Mouse (Mus musculus) liver, embryonic 14.5 days (tissue): ENCODE data around the gene Wdr5b. TPM values are rescaled to one million over a fixed set of nuclear protein-coding genes. Genes with fewer than 3 reads are reported as not detected.
A peak's percentile ranks its signal among the peaks of the same experiment; 100 is the strongest.

Experiments used
- ATAC-seq: fragments of 200-750 bp; cut with Nextera tagmentation; 2 replicates; pipeline ENCODE4 v1.8.0; 2017; ENCODE audit warnings: moderate number of reproducible peaks, mild to moderate bottlenecking, moderate library complexity; ENCODE audit not compliant: insufficient read depth
- DNase-seq, 3 experiments: peaks; one replicate each; pipeline ENCODE4 v3.0.0-alpha.2; 2012 to 2013; ENCODE audit warnings: low read depth in 3 of 3, low spot score in 3 of 3
- H3K27ac ChIP-seq: fragments of 300-500 bp; sonication (generic); 2 replicates; pipeline ENCODE4 v1.5.1; 2014; ENCODE audit warnings: moderate library complexity, mild to moderate bottlenecking, control low read depth, inconsistent platforms
- H3K27me3 ChIP-seq: fragments of 300-500 bp; sonication (generic); 2 replicates; pipeline ENCODE4 v1.6.1; 2014; ENCODE audit warnings: mild to moderate bottlenecking, low read length, moderate library complexity; ENCODE audit not compliant: control insufficient read depth, insufficient read depth
- H3K36me3 ChIP-seq: fragments of 300-500 bp; sonication (generic); replicated peaks from 2 replicates; pipeline ENCODE4 v1.6.1; 2014; ENCODE audit warnings: low read depth; ENCODE audit not compliant: control insufficient read depth, insufficient read depth
- H3K4me1 ChIP-seq, 2 experiments: fragments of 200-500 bp in 1 of 2; fragments of 300-500 bp in 1 of 2; sonication (generic) in 1 of 2; replicated peaks; 2 replicates each; pipeline ENCODE4 v1.6.1; 2012 to 2014; ENCODE audit warnings: antibody characterized with exemption in 1 of 2, inconsistent platforms in 1 of 2, low read length in 1 of 2; ENCODE audit not compliant: control insufficient read depth in 2 of 2, insufficient read depth in 2 of 2
- H3K4me2 ChIP-seq: fragments of 300-500 bp; sonication (generic); 2 replicates; pipeline ENCODE4 v1.6.1; 2014; ENCODE audit warnings: low read depth, mild to moderate bottlenecking, control low read depth, moderate library complexity
- H3K4me3 ChIP-seq, 2 experiments: fragments of 200-500 bp in 1 of 2; fragments of 300-500 bp in 1 of 2; sonication (generic) in 1 of 2; 2 replicates each; pipeline ENCODE4 v1.5.1; 2012 to 2014; ENCODE audit warnings: low read depth in 2 of 2, low read length in 2 of 2, mild to moderate bottlenecking in 2 of 2, control low read depth in 1 of 2, inconsistent platforms in 1 of 2, moderate library complexity in 1 of 2; ENCODE audit not compliant: insufficient read depth in 1 of 2
- H3K9ac ChIP-seq: fragments of 300-500 bp; sonication (generic); replicated peaks from 2 replicates; pipeline ENCODE4 v1.6.1; 2014; ENCODE audit warnings: mild to moderate bottlenecking, control low read depth, moderate library complexity
- H3K9me3 ChIP-seq: fragments of 300-500 bp; sonication (generic); 2 replicates; pipeline ENCODE4 v1.6.1; 2016; ENCODE audit warnings: low read length, mixed read lengths; ENCODE audit not compliant: control insufficient read depth
- CTCF ChIP-seq: IDR thresholded peaks from 2 replicates; pipeline ENCODE4 v1.5.1; 2016; ENCODE audit warnings: antibody characterized with exemption, low read depth, control low read depth
- EP300 ChIP-seq: IDR thresholded peaks from 2 replicates; pipeline ENCODE4 v1.6.1; 2016; ENCODE audit warnings: antibody characterized with exemption, low read depth
- WGBS: fragments of 180-500 bp; shearing (Covaris S2); extraction: QIAGEN DNeasy Blood & Tissue Kit; methylation state at CpG from one replicate; pipeline ENCODE4 v1.1.7; 2014; ENCODE audit not compliant: insufficient replicate concordance; 5-methylcytosine and 5-hydroxymethylcytosine counted together
- polyA plus RNA-seq, 2 experiments: library from polyadenylated mRNA; depleted of rRNA in 1 of 2; stranded (reverse) in 1 of 2; unstranded in 1 of 2; fragments of >200 nt; fragmentation: Nextera tagmentation in 1 of 2; extraction: Ambion mirVana in 1 of 2; gene quantifications; 2 replicates each; pipeline versions ENCODE4 v1.2.1 to v1.2.3; 2012 to 2014

Gene Wdr5b
- polyA plus RNA-seq, 2 experiments, result 2.3 to 2.9 TPM

DNA sequence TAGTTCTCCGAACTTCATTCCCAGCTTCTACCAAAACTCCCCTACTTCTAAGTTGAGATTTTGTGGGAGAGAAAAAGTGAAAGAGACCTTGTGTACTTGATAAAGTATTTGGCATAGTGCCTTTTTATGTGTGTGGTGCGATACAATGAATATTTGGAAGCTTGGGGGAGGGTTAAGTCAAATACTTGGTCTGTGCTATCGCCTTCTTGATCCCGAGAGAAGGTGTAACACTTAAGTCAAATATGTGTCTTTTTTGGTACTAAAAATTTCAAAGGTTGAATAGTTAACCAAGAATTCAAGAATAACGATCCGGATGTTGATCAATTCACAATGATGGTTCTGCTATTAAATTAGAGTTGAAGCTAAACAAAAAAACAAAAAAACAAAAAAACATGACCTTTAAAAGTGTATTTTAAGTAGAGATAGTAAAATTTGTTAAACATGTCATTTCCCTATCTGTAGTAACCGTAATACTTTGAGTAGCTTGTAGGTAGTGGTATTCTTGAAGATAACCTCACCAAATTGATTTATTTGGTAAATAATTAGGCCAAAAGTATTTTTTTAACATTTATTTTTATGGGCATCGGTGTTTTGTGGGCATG lies 31.5 kb downstream of the Wdr5b start:
- 21% methylated on average over 8 of the region's 8 CpGs for WGBS
- TF ChIP-seq CTCF, result no peak
- no peak for TF ChIP-seq EP300
- H3K27ac ChIP-seq, result peak overlapping the region; percentile 18
- no peaks in the 10 kb centered on the region for H3K9me3 ChIP-seq
- peaks cover 11 to 16% of the 10 kb centered on the region in 2 experiments for H3K4me1 ChIP-seq
- no peaks in the 10 kb centered on the region for H3K27me3 ChIP-seq
- H3K36me3 ChIP-seq, result no peaks in the 10 kb centered on the region
- peak overlapping the region; percentile 83 for H3K4me2 ChIP-seq
- peak in 1 of 3 experiments; percentile 13 for DNase-seq
- H3K9ac ChIP-seq, result peak overlapping the region; percentile 86
- no peak for ATAC-seq
- peak overlapping the region; percentile 75 to 86 for H3K4me3 ChIP-seq

- Histone ChIP-seq H3K9ac (no peak overlapping the region), H3K27ac (no peak overlapping the region), H3K27me3 (no peaks in the 10 kb centered on the region), H3K36me3 (no peaks in the 10 kb centered on the region), H3K4me1 (peaks cover 5 to 7% of the 10 kb centered on the region in 2 experiments), H3K9me3 (no peaks in the 10 kb centered on the region), H3K4me3 (no peak overlapping the region), H3K4me2 (no peak overlapping the region)
- WGBS, result 78% methylated on average over 3 of the region's 3 CpGs
- TF ChIP-seq CTCF (no peak), EP300 (no peak)
- ATAC-seq (no peak), DNase-seq (no peak)
Observed at GRCm38 (mm10) chr16:36074772-36075171, 33.8 kb downstream of the Wdr5b start.

- Histone ChIP-seq H3K4me2 (no peak overlapping the region), H3K9me3 (no peaks in the 10 kb centered on the region), H3K9ac (no peak overlapping the region), H3K27me3 (no peaks in the 10 kb centered on the region), H3K27ac (no peak overlapping the region), H3K4me1 (no peaks in the 10 kb centered on the region), H3K36me3 (no peaks in the 10 kb centered on the region; the same call in none of the 2 replicates), H3K4me3 (no peak overlapping the region)
- ATAC-seq (no peak), DNase-seq (no peak)
- 86% methylated on average over 3 of the region's 3 CpGs for WGBS
- TF ChIP-seq EP300 (no peak), CTCF (no peak)
Observed at GRCm38 (mm10) chr16:36079916-36080315, 38.9 kb downstream of the Wdr5b start.

DNA sequence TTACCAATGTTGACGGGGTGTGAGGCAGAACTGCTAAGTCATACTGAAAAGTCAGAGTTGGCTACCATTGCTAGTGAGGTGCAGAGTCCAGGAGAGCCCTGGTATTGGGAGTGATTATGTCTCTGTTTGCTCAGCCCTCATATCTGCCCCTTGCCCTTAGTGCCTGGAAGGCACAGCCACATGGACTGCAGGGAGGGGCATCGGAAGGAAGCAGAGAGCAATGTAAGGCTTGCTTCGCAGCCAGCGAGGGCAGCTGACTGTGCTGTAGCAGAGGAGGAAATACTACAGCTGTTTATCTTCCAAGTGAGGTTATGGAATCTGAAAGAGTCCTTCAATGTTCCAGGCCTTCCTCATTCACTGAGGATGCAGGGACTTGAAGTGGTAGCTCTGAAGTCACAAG lies 46.9 kb downstream of the Wdr5b start:
- 66% methylated on average over 4 of the region's 4 CpGs for WGBS
- Histone ChIP-seq H3K27ac (no peak overlapping the region), H3K9me3 (no peaks in the 10 kb centered on the region), H3K4me3 (no peak overlapping the region), H3K9ac (no peak overlapping the region), H3K4me1 (peaks cover 0 to 7% of the 10 kb centered on the region in 2 experiments; a peak in 1 of 4 replicates), H3K36me3 (no peaks in the 10 kb centered on the region; the same call in 1 of the 2 replicates), H3K4me2 (no peak overlapping the region), H3K27me3 (no peaks in the 10 kb centered on the region)
- ATAC-seq (peak; percentile 69), DNase-seq (peak in 1 of 3 experiments; percentile 17)
- TF ChIP-seq EP300, result no peak
- TF ChIP-seq CTCF, result no peak

DNA sequence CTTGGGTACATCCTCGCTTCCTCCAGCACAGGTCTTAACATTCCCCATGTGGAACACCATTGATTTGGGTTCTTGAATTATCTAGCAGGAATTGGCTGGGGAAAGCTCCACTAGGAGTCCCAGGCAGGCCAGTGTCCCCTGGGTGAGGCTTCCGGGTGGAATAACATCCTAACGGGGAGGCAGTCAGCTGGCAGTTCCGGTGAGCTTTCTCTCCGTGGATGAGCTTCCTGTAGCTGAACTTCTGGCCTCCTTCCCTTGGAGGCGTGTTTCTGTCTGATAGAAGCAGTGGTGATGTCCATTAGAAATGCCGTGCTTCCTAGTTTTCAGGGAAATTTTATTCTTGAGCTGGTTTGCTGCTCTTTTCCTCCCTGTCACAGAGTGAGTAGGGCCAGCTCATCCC lies 48.1 kb downstream of the Wdr5b start:
- H3K4me2 ChIP-seq, result no peak overlapping the region
- DNase-seq (no peak), ATAC-seq (no peak)
- H3K4me1 ChIP-seq, result peaks cover 0 to 7% of the 10 kb centered on the region in 2 experiments; a peak in 1 of 4 replicates
- no peak overlapping the region for H3K4me3 ChIP-seq
- H3K27ac ChIP-seq, result no peak overlapping the region
- H3K27me3 ChIP-seq, result no peaks in the 10 kb centered on the region
- H3K36me3 ChIP-seq, result no peaks in the 10 kb centered on the region; the same call in 1 of the 2 replicates
- no peak overlapping the region for H3K9ac ChIP-seq
- TF ChIP-seq CTCF (no peak), EP300 (no peak)
- no peaks in the 10 kb centered on the region for H3K9me3 ChIP-seq
- 68% methylated on average over 7 of the region's 7 CpGs for WGBS
